Mouse (Mus musculus): ENCODE data around the gene Tbc1d1.
A peak's percentile ranks its signal among the peaks of the same experiment; 100 is the strongest.

Gene Tbc1d1

DNA sequence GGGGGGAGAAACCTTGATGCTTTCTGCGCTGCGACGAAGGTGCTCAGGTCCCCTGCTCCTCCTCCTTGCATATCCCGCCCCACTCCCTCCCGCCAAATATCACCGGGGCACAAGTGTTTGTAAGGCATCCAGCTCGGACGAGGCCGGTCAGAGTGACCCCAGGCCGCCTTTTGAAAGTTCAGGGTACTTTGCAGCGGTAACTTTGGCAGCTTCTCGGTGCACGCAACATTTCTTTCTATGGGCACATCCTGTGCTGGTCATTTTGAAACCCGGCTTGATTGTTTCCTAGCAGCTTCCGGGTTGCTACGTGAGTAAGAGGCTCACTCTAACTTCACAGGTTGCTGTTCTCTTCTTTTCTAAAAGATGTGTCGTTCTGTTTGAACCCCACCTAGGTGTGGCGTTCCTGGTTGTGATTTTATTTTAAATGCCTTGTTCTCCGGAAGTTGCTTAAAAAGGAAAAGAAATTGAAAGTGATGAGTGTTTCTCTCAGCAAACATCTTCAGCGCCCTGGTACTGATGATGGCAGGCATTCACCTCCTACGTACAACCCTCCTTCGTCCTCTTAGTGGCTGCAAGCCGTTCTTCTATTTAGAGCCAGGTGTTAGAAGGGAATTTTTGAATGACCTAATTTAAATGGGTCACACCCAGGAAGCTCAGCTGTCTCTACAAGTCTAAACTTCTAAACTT is 4.7 kb downstream of the Tbc1d1 start:
- DNase-seq (ENCODE audit: low spot score), result peak; percentile 5

DNA sequence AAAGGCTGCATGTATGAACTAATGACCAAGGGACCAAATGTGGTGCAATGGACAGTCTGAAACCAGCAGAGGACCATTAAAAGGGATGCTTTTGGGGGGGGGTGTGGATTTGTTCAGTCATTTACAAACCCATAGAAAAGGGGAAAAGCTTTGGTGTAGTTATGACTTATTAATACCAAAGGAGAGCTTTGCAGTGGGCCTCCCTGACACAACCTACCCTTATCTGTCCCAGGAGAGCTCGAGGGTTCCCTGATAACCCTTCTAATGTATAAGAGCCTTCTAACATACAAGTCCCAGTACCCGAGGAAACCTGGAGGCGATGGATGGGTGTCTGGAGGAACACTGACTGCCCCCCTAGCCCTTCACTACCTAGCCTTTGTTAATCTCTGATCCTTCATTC is 5.8 kb downstream of the Tbc1d1 start:
- DNase-seq (ENCODE audit: low spot score), result no peak

DNA sequence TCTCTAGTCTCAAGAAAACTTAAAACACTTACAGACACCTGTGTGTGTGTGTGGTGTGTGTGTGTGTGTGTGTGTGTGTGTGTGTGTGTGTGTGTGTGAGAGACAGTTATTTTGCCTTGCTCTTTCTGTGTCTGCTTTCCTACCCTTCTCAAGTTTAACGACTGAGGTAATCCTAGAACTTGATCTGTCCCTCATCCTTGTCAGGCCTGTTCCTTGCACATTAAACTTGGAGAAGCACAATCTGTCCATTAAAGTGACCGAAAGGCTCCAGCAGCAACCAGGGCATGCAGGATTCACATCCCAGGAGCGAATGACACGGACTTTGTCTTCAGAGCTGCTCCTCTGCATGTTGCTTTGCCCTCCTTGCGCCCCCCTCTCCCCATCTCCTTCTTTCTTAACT is 6.5 kb downstream of the Tbc1d1 start:
- DNase-seq (ENCODE audit: low spot score), result no peak

DNA sequence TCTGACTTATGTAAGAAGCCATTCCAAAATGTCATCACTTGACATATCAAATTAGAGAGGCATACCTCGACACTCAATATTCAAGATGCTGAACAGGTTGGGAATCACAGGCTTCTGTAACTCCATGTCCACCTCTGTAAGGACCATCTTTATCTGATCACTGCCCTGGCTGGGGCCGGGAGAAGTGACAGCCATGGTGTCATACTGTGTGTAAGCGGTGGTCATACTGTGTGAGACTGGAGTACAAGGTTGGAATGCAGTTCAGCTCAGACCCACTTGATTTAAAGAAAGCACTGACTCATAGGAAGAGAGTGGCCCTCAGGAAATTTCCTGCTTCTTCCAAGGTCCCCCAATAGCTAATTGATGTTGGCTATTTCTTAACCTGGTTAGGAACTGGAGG is 8.3 kb downstream of the Tbc1d1 start:
- DNase-seq (ENCODE audit: low spot score), result no peak

DNA sequence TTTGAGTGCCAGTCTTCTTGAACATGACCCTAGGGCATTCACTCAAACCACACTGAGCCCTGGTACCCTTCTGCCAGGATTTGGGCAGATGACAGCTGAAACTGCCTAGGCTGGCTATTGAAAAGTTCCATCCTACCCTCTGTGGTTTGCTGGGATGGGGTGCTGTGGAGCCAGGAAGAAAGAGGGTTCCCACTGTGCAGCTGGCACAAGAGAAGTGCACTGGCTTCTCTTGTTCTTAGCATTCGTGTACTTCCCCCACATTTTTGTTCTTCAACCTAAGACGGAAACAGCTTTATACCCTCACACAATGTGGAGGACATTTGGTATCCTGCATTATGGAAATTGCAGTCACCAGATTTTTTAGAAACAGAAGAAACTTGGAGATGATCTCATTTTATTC is 9.7 kb downstream of the Tbc1d1 start:
- DNase-seq (ENCODE audit: low spot score), result no peak

DNA sequence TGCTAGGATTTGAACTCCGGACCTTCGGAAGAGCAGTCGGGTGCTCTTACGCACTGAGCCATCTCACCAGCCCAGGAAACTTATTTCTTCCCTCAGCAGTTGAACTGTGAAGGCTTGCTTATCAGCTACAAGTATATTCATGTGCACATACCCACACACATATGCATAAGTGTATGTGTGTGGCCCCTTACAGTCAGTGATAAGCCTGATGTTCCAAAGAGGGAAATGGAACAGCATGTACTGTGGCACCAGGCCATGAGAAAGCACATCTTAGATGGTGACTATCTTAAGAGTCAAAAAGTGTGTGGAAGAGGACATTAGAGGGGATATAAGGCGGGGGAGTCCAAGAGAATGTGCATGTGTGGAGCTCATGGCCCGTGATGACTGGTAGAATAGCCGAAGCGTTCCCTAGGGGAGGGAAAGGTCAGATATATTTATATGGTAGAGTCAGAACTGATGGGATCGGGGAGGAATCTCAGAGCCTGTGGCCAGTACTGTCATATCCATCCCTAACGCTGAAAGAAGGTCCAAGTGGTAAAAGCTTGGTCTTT is 13.0 kb downstream of the Tbc1d1 start:
- DNase-seq (ENCODE audit: low spot score), result no peak

DNA sequence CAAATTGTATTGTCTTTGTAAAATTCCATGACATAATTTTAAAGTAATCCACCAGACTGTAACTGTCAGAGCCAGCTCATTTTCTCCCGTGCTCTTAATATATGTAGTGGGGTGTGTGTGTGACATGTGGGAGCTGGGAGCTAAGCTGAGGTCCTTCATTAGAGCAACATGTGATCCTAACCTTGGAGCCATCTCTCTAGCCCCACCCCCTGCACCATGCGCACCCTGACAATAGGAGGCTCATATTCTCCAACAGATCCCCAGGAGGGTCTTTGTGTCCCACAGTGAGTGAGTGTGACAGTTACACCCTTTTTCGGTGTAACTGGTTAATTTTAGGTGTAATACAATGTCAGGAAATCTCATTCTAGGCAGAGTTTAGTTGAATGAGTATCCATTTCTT is 16.8 kb downstream of the Tbc1d1 start:
- DNase-seq (ENCODE audit: low spot score), result no peak

DNA sequence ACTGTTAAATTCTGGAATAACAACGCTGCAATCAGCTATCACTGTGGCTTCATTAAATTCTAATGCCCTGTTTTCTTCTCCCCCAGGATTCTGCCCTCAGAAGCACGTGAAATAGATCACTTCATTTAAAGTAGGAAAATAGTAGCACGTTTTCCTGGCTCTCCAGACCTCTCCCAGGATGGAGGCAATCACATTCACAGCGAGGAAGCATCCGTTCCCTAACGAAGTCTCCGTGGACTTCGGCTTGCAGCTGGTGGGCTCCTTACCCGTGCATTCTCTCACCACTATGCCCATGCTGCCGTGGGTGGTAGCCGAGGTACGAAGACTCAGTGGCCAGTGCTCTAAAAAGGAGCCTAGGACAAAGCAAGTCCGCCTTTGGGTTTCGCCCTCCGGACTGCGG is 17.2 kb downstream of the Tbc1d1 start:
- no peak for DNase-seq (ENCODE audit: low spot score)

DNA sequence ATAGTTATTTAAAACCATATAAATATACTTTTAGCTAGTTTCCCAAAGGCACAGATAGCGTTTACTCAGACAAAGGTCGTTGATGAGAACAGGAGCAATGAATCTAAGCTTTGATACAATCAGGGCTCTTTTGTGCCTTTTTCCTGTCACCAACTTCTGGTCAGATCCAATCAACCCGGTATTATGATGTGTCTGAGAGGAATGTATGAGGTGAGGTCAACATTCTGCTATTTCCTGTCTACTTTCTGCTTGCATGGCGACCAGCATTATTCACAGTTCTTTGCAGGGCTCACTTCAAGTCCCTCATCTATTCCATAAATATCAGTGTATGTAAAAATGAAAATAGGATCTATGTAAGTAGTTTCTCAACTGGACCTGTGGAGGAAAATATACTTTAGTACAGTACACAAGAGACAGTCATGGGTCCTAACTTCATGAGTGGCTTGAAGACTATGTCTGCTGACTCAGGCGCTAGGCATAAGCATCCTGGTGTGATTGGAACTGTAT is 18.4 kb downstream of the Tbc1d1 start:
- DNase-seq (ENCODE audit: low spot score), result no peak

DNA sequence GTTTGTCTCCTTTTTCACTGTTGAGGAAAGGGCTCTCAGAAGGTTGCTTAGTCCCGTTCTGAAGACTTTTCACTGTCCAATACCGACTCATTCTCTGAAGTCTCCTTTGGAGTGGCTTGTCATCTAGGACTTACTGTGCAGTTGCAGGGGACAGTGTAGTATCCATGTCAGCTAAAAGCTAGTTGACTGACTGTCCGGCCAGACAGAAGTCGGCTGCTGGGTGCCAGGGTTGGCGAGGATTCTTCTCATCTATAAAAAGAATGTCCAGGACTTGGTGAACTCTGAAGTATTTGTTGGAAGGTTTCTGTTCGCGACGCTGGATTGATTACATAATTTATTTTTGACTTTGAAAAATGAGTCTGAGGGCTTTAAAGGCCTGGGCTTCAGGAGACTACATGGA is 24.4 kb downstream of the Tbc1d1 start:
- DNase-seq (ENCODE audit: low spot score), result no peak

DNA sequence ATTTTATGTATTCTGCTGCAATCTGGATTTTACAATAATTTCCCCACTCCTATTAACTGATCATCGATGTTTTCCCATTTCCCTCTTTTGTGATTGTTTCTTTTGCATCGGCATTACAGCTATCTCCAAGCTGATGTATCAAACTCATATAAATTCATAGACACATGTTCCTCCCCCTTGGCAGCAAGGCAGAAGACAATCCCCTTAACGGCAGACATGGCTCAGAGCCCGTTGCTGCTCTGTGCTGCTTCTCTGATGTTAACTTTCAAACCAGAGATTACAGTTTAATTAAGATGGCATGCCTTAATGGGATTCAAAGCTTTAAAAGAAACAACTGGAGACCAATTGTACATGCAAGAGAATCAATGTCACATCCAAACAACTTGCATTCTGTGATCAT is 27.6 kb downstream of the Tbc1d1 start:
- no peak for DNase-seq (ENCODE audit: low spot score)

DNA sequence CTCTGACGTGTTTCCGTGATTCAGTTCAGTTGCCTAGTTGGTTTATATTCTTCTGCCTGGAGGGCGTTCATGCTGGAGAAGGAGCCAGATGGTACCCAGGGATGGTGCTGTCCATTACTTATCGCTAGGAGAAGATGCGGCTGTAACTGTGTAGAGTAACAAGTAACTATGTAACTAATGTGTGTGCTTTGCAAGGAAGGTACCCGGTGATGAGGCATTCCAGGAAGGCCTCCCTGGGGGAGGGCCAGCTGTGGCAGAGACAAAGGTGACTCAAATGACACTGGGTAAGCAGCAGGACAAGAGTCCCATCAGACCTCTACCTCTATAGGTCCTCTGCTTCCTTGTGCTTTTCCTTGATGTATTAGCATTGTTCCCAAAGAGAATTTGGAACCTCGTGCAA is 29.2 kb downstream of the Tbc1d1 start:
- no peak for DNase-seq (ENCODE audit: low spot score)

DNA sequence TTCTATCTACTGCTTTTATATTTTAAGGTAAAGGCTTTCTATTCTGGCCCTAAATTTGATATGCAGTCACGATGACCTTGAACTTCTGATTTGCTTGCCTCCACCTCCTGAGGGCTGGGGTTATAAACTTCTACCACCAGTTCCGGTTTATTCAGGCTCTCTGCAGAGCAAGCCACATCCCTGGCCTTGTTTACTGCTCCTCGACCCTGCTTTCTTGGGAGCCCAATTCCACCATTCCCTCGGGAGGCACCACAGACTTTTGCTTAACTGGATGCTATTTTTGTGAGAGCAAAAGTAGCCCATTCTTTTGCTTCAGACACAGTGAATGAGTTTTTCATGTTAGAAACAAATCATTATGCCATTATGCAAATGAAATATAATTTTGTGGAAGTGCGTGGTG is 30.5 kb downstream of the Tbc1d1 start:
- DNase-seq (ENCODE audit: low spot score), result no peak

DNA sequence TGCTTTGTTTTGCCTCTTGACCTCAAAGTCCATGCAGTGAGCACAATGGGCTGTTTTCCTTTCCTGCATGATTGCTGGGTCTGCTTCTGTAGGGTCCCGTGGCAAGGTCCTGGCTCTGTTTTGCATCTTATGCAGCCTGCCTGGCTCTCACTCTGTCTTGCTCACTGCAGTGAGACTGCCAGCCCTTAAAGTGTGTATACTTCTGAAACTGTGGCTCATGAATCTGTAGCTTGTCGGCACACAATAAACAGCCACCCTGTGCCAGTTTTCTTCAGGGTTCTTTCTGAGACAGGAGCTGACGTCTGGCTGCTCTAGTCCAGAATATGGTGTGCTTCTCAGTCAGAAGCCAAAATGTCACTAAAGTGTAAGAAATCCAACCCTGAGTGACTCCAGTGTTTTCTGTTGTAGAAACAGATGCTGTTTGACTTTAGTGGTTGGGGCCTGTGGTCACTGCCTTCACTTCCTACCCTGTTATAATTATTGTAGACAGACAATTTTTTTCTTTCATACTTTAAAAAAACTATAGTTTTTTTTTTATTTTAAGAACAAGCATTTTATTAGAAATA is 32.1 kb downstream of the Tbc1d1 start:
- DNase-seq (ENCODE audit: low spot score), result no peak

DNA sequence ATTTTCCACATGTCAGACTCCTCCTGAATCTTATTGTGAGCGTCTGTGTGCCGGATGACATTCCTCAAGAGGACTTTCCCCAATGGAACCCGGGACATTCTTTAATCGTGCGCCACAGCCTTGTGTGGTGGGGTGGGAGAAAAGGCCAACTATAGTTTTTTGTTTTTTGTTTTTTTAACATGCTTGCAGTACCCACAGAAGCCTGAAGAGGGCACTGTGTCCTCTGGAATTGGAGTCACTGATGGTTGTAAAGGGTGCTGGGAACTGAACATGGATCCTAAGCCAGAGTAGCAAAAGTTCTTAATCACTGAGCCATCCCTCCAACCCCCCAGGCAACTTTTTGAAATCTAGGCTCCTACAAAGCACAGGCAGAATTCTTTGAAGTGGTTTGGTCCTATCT is 34.8 kb downstream of the Tbc1d1 start:
- no peak for DNase-seq (ENCODE audit: low spot score)

DNA sequence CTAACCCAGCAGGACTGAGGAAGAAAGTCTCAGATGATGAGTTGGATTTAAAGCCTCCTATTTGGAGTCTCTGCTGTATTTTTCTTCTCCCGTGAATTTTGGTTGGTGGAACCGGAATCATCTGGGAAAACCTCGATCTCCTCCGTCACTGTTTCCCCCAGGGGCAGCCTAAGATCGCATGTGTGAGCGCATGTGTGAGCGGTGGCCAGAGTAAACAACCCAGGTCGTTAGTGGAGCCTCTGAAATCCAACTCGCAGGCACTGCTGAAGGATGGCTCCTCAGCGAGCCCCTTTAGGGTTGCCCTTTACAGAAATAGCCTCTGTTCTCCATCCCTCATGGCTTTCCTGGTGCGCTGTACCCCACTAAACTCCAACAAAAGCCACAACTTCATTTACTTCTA is 37.2 kb downstream of the Tbc1d1 start:
- DNase-seq (ENCODE audit: low spot score), result no peak

DNA sequence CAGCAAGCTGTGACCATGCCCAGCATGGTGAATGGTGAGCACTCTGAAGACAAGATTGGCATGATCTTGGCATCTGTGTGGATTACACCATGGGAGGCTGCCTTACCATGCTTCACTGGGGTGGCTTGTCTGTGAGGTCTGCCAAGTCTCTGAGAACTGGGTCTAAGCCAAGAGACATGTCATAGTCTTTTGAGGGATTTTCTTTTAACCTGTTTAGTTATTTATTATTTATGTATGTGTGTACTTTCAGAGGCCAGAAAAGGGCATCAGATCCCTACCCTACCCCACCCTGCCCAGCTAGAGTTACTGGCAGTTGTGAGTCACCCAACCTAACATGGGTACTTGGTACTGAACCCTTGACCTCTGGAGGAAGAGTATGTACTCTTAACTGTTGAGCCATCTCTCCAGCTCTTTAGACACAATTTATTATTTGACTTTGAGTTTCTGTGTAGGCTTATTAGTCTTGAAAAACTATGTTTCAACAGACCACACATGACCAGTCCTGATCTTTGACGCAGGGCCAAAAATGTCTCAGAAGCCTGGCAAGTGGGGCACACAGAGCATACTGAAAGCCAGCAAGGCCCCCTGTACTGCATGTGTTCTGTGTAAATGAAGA is 40.3 kb downstream of the Tbc1d1 start:
- DNase-seq (ENCODE audit: low spot score), result no peak

DNA sequence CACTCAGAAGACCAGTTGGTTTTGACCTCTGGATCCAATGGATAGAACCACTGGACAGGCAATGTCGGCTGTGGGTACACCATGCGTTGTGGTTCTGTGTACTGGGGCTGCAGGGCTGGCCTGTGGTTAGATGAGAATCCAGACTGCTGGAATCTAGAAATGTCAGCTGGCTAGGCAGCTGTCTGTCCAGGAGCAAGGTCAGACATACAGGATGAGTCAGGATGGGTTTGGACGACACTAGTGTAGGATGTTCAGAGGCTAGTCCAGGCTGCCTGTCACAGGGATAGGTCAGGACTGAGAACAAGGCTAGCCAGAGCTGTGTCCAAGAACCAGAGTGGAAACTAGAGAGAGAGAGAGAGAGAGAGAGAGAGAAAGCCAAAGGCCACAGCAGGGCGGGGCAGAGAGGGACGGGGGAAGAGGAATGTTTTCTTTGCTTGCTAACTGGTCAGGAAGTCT is 40.8 kb downstream of the Tbc1d1 start:
- no peak for DNase-seq (ENCODE audit: low spot score)

DNA sequence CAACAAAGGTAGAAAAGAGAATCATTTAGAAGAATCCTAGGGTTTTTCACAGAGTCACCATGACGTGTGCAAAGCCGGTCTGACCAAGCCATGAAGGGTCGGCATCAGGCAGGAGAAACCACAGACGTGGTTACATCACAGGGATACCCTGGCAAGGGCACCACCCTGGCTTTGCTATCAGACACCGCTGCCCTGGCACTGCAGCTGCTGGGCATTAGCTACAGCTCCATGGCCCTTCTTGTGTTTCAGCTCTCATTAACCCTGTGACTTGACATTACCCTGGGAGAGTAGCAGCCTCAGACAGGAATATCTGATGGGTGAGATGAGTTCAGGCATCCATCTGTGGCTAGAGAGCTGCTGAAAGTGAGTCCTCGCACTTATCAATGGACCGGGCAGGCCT is 42.5 kb downstream of the Tbc1d1 start:
- no peak for DNase-seq (ENCODE audit: low spot score)

DNA sequence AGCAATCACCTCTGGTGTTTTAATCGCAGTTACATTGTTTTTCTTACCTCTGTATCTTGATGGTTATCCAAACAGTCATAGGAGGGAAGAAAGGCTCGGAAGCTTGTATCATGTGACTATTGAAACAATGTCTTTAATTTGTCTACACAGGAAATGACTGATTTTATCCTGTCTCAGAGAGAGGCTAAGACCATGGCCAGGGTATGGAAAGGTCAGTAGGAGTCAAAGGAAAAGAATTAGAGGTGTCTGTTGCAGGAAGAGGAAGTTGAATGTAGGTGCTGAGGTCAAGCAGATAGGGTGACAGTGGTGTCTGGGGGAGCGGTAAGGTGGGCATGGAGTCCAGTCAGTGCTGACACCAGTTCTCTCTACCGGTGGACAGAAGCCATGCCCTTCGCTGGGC is 45.0 kb downstream of the Tbc1d1 start:
- no peak for DNase-seq (ENCODE audit: low spot score)

DNA sequence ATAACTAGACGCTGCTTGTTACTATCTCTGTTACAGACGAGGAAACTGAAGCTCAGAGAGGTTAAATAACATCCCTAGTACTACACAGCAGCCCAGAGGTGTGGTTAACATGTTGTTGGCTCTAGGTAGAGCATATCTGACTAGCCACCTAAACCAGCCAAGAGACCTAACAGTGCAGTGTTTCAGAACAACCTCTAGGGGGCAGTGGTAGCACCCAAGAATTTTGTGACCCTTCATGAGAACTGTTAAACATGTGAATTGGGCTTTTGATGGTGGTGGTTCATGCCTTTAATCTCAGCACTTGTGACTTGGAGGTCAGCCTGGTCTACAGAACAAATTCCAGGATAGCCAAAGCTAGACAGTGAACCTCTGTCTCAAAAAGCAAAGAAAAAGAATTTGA is 46.2 kb downstream of the Tbc1d1 start:
- DNase-seq (ENCODE audit: low spot score), result peak; percentile 29

DNA sequence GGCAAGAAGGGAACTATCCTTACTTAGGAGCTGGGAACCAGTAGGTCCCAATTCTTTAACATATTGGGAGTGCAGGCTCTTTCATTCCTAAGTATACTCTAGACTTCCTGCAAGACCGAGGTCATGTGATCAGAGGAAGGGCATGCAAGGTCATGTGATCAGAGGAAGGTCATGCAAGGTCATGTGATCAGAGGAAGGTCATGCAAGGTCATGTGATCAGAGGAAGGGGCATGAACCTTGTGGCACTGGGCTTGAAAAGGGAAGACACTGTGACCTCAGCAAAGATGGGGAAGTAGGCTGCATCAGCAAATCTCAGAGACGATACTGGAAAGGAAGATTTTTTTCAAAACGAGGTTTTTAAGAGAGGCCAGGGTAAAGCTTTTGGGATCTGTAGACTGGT is 49.5 kb downstream of the Tbc1d1 start:
- DNase-seq (ENCODE audit: low spot score), result no peak

DNA sequence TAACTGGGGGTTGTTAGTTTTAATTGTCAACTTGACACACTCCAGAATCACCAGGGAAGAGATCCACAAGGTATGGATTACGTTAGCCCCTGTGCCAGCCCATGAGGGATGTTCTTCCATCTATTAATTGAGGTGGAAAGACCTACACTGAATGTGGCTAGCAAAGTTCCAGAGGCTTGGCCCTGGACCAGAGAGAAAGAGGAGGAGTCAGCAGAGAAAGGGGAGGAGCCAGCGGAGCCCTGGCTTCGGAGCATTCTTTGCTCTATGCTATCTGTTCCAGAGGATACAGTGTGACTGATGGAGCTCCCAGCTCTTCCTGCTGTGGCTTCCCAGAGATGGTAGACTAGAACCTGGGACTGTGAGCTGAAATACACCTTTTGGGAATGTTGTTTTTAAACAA is 50.3 kb downstream of the Tbc1d1 start:
- DNase-seq (ENCODE audit: low spot score), result no peak
